Mouse (Mus musculus) limb, embryonic 13.5 days (tissue): ENCODE measurements around the gene Grcc10. TPM values are rescaled to one million over a fixed set of nuclear protein-coding genes. Genes with fewer than 3 reads are reported as not detected.

Experiments used
- ATAC-seq: fragments of 200-750 bp; cut with Nextera tagmentation; 2 replicates; pipeline ENCODE4 v1.8.0; 2017; ENCODE audit warnings: low read depth, moderate number of reproducible peaks, moderate TSS enrichment; ENCODE audit not compliant: low FRiP score
- H3K27ac ChIP-seq: fragments of 300-500 bp; sonication (generic); 2 replicates; pipeline ENCODE4 v1.5.1; 2015; ENCODE audit warnings: inconsistent platforms, mild to moderate bottlenecking, moderate library complexity
- H3K27me3 ChIP-seq: fragments of 300-500 bp; sonication (generic); 2 replicates; pipeline ENCODE4 v1.6.1; 2015; ENCODE audit warnings: mild to moderate bottlenecking, inconsistent platforms
- H3K36me3 ChIP-seq: fragments of 300-500 bp; sonication (generic); 2 replicates; pipeline ENCODE4 v1.6.1; 2015; ENCODE audit warnings: inconsistent platforms, mild to moderate bottlenecking, moderate library complexity
- H3K4me1 ChIP-seq: fragments of 300-500 bp; sonication (generic); 2 replicates; pipeline ENCODE4 v1.6.1; 2015; ENCODE audit warnings: inconsistent platforms
- H3K4me2 ChIP-seq: fragments of 300-500 bp; sonication (generic); replicated peaks from 2 replicates; pipeline ENCODE4 v1.6.1; 2015; ENCODE audit warnings: inconsistent platforms, mild to moderate bottlenecking, moderate library complexity
- H3K4me3 ChIP-seq: fragments of 300-500 bp; sonication (generic); 2 replicates; pipeline ENCODE4 v1.5.1; 2015; ENCODE audit warnings: moderate library complexity, mild to moderate bottlenecking, inconsistent platforms
- H3K9ac ChIP-seq: fragments of 300-500 bp; sonication (generic); 2 replicates; pipeline ENCODE4 v1.6.1; 2015; ENCODE audit warnings: mild to moderate bottlenecking, inconsistent platforms
- H3K9me3 ChIP-seq: fragments of 300-500 bp; sonication (generic); 2 replicates; pipeline ENCODE4 v1.6.1; 2016; ENCODE audit warnings: inconsistent platforms
- WGBS: fragments of 180-500 bp; shearing (Covaris S2); methylation state at CpG from one replicate; pipeline ENCODE4 v1.1.7; 2015; 5-methylcytosine and 5-hydroxymethylcytosine counted together
- polyA plus RNA-seq: library from polyadenylated mRNA; unstranded; fragments of >200 nt; fragmentation: Nextera tagmentation; extraction: Ambion mirVana; gene quantifications from 2 replicates; pipeline ENCODE4 v1.2.1, GENCODE M21; 2015

The Grcc10 gene
- polyA plus RNA-seq, 1 experiment from 2014 or later = 480 TPM

DNA sequence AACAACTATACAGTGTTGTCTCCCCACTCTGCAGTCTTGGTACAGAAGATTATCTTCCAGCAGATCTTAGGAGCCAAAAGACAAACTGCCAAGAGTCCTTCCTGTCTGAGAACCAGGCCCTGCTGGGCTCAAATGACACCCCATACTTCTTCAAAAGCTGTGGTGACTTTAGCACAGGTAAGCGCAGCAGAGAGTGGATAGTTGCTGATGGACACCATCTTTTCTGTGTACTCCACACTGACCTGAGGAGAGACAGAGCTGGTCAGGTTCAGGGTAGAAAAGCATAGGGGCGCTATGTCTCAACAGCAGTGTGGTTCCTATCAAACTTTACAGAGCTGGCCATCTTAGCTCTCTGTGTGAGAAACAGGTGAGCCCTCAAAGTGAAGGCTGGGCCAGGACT, 36.8 kb downstream of the Grcc10 start:
- no peak for ATAC-seq
- peaks cover 95% of the 10 kb centered on the region for H3K36me3 ChIP-seq

DNA sequence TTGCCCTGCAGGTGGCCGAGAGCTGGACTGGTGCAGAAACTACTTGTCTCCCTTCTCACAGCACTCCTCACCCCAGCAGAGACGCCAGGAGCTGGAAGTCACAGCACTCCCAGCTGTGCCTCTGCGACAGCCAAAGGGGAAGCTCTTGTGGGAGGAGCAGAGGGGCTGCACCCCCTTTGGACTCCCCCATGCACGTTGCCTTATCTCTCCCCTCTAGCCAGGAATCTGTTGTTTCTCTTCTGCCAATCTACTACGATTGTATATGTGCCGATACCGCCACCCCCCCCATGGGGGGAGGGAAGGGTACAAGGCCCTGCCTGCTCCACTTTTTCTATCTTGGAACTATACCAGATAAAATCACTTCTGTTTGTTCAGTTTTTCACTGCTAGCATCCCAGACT, 37.4 kb downstream of the Grcc10 start:
- no peak overlapping the region for H3K4me3 ChIP-seq
- WGBS = 89% methylated on average over 7 of the region's 7 CpGs
- H3K36me3 ChIP-seq = peaks cover 97% of the 10 kb centered on the region
- H3K4me1 ChIP-seq = no peaks in the 10 kb centered on the region
- no peak overlapping the region for H3K9ac ChIP-seq
- no peak overlapping the region for H3K27ac ChIP-seq
- H3K4me2 ChIP-seq = no peak overlapping the region
- no peaks in the 10 kb centered on the region for H3K9me3 ChIP-seq
- no peak for ATAC-seq
- H3K27me3 ChIP-seq = no peaks in the 10 kb centered on the region

More for the DNA sequence above, 36.8 kb downstream of the Grcc10 start:
- Histone ChIP-seq H3K27ac (no peak overlapping the region), H3K4me1 (0 out of 2 replicates have a peak, but pooled peaks cover 4% of the 10 kb centered on the region), H3K27me3 (no peaks in the 10 kb centered on the region), H3K4me2 (no peak overlapping the region), H3K9ac (no peak overlapping the region), H3K9me3 (no peaks in the 10 kb centered on the region), H3K4me3 (no peak overlapping the region)
- 95% methylated on average over 2 of the region's 2 CpGs for WGBS

DNA sequence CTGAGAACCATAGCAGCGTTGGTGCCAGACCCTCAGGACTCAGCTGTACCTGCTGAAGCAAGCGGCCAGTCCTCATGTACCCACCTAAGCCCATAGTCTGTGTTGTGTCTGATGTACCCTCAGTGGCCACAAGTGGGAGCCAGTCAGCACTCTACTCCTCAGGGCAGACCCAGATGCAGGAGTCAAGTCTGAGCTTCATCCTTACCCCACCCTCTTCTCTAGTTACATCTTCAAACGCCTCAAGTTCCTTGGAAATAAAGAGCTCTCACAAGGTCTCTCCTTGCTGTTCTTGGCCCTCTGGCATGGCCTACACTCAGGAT, 38.4 kb downstream of the Grcc10 start:
- Histone ChIP-seq H3K36me3 (peaks cover 93% of the 10 kb centered on the region), H3K4me3 (no peak overlapping the region), H3K9me3 (no peaks in the 10 kb centered on the region), H3K4me1 (no peaks in the 10 kb centered on the region), H3K4me2 (no peak overlapping the region), H3K9ac (no peak overlapping the region), H3K27ac (no peak overlapping the region), H3K27me3 (no peaks in the 10 kb centered on the region)
- WGBS = 53% methylated on average over 3 of the region's 3 CpGs
- ATAC-seq = peak; percentile 66; the same call in 1 of the 2 replicates

DNA sequence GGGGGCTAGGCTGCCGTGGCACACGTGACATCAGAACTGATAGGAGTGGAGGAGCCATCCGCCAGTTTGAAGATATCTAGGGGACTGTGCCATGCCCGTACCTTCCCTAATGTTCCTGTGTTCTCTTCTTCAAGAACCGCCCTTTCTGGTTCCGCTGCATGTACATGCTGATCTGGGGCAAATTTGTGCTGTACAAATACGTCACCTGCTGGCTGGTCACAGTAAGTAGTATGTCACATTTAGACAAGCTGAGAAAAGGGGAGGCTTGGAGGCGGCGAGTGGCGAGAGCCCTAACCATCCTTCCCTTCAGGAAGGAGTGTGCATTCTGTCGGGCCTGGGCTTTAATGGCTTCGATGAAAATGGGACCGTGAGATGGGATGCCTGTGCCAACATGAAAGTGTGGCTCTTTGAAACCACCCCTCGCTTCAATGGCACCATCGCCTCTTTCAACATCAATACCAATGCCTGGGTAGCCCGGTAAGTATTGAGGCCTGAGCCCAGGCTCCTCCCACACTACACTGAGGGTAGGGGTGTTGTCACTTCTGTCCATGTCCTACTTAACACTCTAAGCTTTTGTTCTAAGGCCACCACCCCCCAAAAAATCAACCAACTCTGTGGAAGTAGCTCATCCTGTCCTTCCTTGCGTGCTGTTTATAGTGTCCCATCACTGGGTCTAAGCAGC, 38.9 kb downstream of the Grcc10 start:
- Histone ChIP-seq H3K27me3 (no peaks in the 10 kb centered on the region), H3K4me1 (no peaks in the 10 kb centered on the region)
- no peak for ATAC-seq

DNA sequence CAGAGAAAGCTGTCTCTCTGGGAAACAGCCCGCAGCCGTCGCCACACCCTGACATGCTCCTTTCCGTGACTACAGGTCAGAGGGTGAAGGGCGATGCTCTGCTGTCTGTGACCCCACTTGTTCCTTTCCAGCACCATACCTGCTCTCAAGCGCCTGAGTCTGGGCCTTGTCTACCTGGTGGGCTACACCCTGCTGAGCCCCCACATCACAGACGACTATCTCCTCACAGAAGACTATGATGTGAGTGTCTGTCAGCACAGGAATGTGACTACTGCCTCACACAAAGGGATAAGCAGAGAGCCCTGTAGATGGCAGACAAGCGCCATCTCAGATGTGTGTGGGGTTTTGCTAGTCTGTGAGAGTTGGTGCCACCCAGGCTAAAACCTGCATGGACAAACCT, 39.8 kb downstream of the Grcc10 start:
- Histone ChIP-seq H3K27ac (no peak overlapping the region), H3K36me3 (peaks cover 80% of the 10 kb centered on the region), H3K27me3 (no peaks in the 10 kb centered on the region), H3K9me3 (no peaks in the 10 kb centered on the region), H3K9ac (no peak overlapping the region), H3K4me2 (no peak overlapping the region), H3K4me3 (no peak overlapping the region), H3K4me1 (no peaks in the 10 kb centered on the region)
- ATAC-seq = no peak
- WGBS = 82% methylated on average over 8 of the region's 8 CpGs

More for the DNA sequence above, 38.9 kb downstream of the Grcc10 start:
- no peak overlapping the region for H3K4me2 ChIP-seq
- no peak overlapping the region for H3K27ac ChIP-seq
- no peaks in the 10 kb centered on the region for H3K9me3 ChIP-seq
- 93% methylated on average over 17 of the region's 17 CpGs for WGBS
- no peak overlapping the region for H3K9ac ChIP-seq
- H3K4me3 ChIP-seq = no peak overlapping the region
- H3K36me3 ChIP-seq = peaks cover 88% of the 10 kb centered on the region

DNA sequence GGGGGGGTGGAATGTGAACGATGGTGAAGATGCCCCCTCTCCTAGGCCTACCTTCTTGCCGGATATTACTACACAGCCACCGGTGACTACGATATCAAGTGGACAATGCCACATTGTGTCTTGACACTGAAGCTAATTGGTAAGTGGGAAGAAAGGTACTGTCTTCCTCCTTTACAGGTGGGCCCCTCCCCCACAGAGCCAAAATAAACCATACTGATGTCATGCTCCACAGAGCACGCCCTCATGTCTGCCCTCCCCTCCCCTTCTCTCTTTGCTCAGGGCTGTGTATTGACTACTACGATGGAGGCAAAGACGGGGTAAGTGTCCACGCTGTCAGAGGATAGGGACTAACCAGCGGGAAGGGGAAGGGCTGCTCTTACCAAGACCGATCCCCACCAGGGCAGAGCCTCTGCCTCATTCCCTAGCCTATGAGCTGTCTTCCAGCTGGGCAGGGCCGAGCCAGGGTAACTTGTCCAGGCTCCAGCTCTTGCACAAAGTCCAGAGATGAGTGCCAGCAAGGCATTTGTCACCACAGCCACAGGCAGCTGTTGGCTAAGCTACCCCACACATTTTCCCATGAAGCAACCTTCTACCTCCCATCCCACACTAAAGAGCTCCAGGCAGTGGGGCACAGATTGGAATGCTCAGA, 41.1 kb downstream of the Grcc10 start:
- no peak overlapping the region for H3K4me2 ChIP-seq
- H3K4me3 ChIP-seq = no peak overlapping the region
- H3K36me3 ChIP-seq = peaks cover 74% of the 10 kb centered on the region
- H3K27ac ChIP-seq = no peak overlapping the region
- ATAC-seq = peak; percentile 16; the same call in 1 of the 2 replicates
- no peaks in the 10 kb centered on the region for H3K9me3 ChIP-seq
- H3K27me3 ChIP-seq = no peaks in the 10 kb centered on the region
- 0 out of 2 replicates have a peak overlapping the region, but pooled peaks have one; percentile 25 for H3K9ac ChIP-seq
- no peaks in the 10 kb centered on the region for H3K4me1 ChIP-seq
- WGBS = 85% methylated on average over 11 of the region's 11 CpGs

DNA sequence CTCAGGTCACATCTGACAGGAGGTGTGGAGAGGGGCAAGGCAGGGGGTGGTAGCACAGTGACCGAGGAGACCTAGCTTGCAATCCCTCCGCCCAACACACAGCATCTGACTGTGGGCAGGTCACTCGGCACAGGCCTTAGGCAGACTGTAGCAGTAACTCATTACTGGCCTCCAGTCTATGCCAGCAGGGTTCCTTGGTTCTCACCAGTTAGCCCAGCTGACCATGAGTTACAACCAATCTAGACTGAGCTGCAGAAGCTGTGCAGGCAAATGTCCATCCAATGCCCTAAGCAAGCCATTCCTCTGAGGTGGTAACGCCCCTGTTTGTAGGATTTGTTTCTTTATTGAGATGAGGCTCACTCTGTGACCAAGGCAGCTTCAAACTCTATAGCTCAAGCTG, 41.8 kb downstream of the Grcc10 start:
- 80% methylated on average over 4 of the region's 4 CpGs for WGBS
- no peak for ATAC-seq
- H3K36me3 ChIP-seq = peaks cover 67% of the 10 kb centered on the region
- no peak overlapping the region for H3K4me3 ChIP-seq
- H3K27me3 ChIP-seq = no peaks in the 10 kb centered on the region
- H3K4me2 ChIP-seq = no peak overlapping the region
- no peaks in the 10 kb centered on the region for H3K9me3 ChIP-seq
- H3K27ac ChIP-seq = no peak overlapping the region
- no peak overlapping the region for H3K9ac ChIP-seq
- H3K4me1 ChIP-seq = peaks cover 4% of the 10 kb centered on the region; the same call in 1 of the 2 replicates

DNA sequence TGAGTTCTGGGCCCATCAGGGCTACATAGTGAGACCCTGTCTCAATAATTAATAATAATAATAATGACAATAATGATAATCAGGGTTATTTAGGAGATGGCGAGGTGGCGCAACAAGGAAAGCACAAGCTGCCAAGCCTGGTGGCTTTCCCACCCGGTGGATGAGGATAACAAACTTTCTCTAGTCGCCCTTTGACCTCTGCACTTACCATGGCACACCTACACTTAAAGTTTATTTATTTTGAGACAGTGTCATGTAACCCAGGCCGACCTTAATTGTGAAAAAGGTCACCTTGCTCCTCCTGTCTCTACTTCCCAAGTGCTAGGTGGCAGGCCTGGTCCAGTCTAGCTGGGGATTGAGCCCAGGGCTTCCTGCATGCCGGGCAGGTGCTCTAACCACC, 42.4 kb downstream of the Grcc10 start:
- WGBS = 81% methylated on average over 6 of the region's 6 CpGs
- H3K36me3 ChIP-seq = peaks cover 61% of the 10 kb centered on the region

DNA sequence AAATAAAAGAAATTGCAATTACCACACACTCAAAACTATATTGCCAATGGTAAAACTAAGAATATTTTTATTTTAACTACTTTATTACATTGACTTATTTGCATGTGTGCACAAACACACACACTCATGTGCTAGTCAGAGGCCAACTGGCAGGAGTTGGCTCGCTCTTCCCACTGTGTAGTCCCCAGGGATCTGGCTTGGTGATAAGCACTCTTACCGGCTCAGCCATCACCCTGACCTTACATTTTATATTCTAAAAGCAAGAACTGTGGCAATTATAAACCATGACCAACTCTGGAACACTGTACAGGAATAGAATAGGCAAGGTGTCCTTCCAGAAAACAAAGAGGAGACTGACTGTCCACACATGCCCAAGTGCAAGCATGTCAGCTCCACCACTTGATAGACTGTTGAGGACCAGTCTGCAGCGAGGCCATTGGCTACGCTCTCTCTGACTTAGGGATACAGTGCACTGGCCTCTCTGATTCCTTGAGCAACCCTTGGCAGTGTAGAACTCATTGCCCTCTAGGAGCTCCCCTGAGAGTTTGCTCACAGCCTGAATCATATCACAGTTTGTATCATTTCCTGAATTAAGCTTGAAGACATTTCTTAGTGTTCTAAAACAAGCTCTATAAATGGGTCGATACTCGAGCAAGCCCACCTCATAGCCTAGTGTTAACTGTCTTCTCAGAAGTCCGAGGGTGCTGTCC, 44.6 kb downstream of the Grcc10 start:
- no peak overlapping the region for H3K4me3 ChIP-seq
- H3K27ac ChIP-seq = no peak overlapping the region
- H3K9ac ChIP-seq = no peak overlapping the region
- no peak overlapping the region for H3K4me2 ChIP-seq
- WGBS = 88% methylated on average over 7 of the region's 7 CpGs
- H3K27me3 ChIP-seq = no peaks in the 10 kb centered on the region
- ATAC-seq = no peak
- H3K4me1 ChIP-seq = peaks cover 16% of the 10 kb centered on the region; the same call in 1 of the 2 replicates
- H3K9me3 ChIP-seq = no peaks in the 10 kb centered on the region
- H3K36me3 ChIP-seq = peaks cover 39% of the 10 kb centered on the region

More for the DNA sequence above, 42.4 kb downstream of the Grcc10 start:
- Histone ChIP-seq H3K4me2 (no peak overlapping the region), H3K27me3 (no peaks in the 10 kb centered on the region), H3K4me1 (peaks cover 9% of the 10 kb centered on the region; the same call in 1 of the 2 replicates), H3K4me3 (no peak overlapping the region), H3K27ac (no peak overlapping the region), H3K9ac (no peak overlapping the region), H3K9me3 (no peaks in the 10 kb centered on the region)
- ATAC-seq = no peak

DNA sequence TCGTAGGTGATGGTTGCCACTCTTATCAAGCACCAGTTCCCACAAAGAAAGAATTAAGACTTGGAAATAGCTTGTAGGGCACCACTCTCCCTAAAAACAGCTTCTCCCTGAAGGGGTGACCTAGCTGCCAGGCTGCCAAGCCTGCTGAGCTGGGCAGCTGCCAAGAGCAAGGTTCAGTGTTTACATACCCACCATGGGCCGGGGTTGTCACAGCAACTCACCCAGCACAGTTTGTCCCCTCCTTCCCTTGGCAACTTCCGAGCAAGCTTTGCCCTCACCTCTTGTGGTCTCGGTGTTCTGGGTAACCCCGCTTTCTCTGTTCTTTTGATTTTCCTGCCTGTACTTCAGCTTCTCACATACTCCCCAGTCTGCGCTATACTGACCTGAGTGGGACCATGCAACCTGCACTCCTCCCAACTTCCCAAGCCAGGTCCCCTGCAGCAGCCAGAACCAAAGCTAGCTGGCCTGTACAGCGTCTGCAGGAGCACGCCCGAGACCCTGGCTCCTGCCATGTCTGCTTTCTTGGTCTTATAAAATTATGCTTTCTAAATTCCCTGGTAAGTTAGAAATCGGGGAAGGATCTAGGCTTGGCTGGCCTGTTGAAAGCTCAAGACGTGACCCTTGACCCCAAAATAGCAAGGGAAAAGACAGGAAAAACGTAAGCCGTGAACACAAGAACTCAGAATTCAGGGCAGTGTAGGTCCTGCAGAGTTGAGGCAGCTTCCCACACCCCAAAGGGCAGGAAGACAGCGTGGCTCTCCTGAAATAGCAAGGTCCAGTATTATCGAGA, 46.8 kb downstream of the Grcc10 start:
- peaks cover 17% of the 10 kb centered on the region for H3K36me3 ChIP-seq
- whole genome bisulfite sequencing = 78% methylated on average over 15 of the region's 15 CpGs
- no peak overlapping the region for H3K27ac ChIP-seq
- no peaks in the 10 kb centered on the region for H3K27me3 ChIP-seq
- no peak overlapping the region for H3K9ac ChIP-seq
- ATAC-seq = no peak
- no peaks in the 10 kb centered on the region for H3K9me3 ChIP-seq
- no peak overlapping the region for H3K4me3 ChIP-seq
- H3K4me2 ChIP-seq = no peak overlapping the region
- H3K4me1 ChIP-seq = peaks cover 16% of the 10 kb centered on the region; the same call in 1 of the 2 replicates

DNA sequence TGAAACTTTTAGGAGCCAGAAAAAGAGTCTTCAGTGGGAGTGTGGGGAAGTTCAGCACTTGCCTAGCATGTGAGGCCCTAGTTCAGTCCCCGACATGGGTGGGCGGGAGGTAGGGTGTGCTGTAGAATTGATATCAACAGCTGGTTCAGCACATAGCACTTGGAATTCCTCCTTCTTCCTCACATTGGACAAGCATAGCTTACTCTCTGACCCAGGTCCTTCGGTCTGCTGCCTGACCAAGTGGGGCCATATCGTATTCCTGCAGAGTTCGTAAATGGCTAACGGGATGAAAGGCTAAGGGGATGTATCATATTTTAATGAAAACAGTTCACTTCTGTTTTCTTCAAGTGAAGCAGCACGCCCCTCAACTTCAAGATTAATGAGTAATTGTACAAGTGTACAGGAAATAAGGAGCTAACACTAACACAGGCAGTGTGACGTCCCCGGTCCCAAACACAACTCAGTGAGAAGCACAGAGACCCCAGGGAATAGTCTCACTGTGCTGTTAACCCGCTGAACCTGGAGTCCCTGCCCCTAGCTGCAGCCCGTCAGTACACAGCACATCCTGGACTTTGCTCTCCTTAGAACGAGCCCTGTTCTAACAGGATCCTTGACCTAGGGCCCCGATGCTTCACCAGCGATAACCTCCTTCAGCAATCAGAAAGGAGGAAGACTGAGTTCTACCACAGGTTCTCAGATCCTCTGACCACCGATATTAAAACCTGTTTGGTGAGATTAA, 47.8 kb downstream of the Grcc10 start:
- H3K9me3 ChIP-seq = no peaks in the 10 kb centered on the region
- no peaks in the 10 kb centered on the region for H3K27me3 ChIP-seq
- peaks cover 10% of the 10 kb centered on the region; the same call in 1 of the 2 replicates for H3K36me3 ChIP-seq
- H3K4me2 ChIP-seq = no peak overlapping the region
- H3K4me1 ChIP-seq = peaks cover 16% of the 10 kb centered on the region; the same call in 1 of the 2 replicates
- no peak overlapping the region for H3K9ac ChIP-seq
- WGBS = 62% methylated on average over 15 of the region's 15 CpGs
- H3K4me3 ChIP-seq = no peak overlapping the region
- no peak overlapping the region for H3K27ac ChIP-seq
- peak; percentile 68 for ATAC-seq
